Mouse (Mus musculus): ENCODE data around the gene Ak1. TPM values are rescaled to one million over a fixed set of nuclear protein-coding genes. Genes with fewer than 3 reads are reported as not detected.

Gene Ak1
- polyA plus RNA-seq, 1 experiment from 2014 or later, result 25.5 TPM

- H3K9me3 ChIP-seq (ENCODE audit: control insufficient read depth, low read length), result no peaks in the 10 kb centered on the region
- no peaks in the 10 kb centered on the region for H3K36me3 ChIP-seq (ENCODE audit: control insufficient read depth, insufficient read depth, low read length)
- 69% methylated on average over 1 of the region's 1 CpGs for WGBS
- H3K9ac ChIP-seq (ENCODE audit: low read depth, low read length), result no peak overlapping the region
- peaks cover 10% of the 10 kb centered on the region for H3K4me1 ChIP-seq (ENCODE audit: control insufficient read depth, insufficient read depth, low read length)
- no peaks in the 10 kb centered on the region for H3K27me3 ChIP-seq (ENCODE audit: control insufficient read depth, insufficient read depth, low read length)
- H3K4me2 ChIP-seq (replicated peaks; ENCODE audit: low read depth, low read length), result no peak overlapping the region
- H3K4me3 ChIP-seq (ENCODE audit: low read length), result no peak overlapping the region
- no peak overlapping the region for H3K27ac ChIP-seq (ENCODE audit: low read depth, low read length)
- no peak for ATAC-seq (ENCODE audit: low FRiP score, low TSS enrichment)
Observed at GRCm38 (mm10) chr2:32639632-32640031, 18.1 kb downstream of the Ak1 start.

GRCm38 (mm10) chr2:32640550-32641051 lies 19.0 kb downstream of the Ak1 start:
- no peaks in the 10 kb centered on the region for H3K36me3 ChIP-seq (ENCODE audit: control insufficient read depth, insufficient read depth, low read length)
- 56% methylated on average over 6 of the region's 6 CpGs for WGBS
- peaks cover 10% of the 10 kb centered on the region for H3K4me1 ChIP-seq (ENCODE audit: control insufficient read depth, insufficient read depth, low read length)
- H3K4me3 ChIP-seq (ENCODE audit: low read length), result no peak overlapping the region
- no peak for ATAC-seq (ENCODE audit: low FRiP score, low TSS enrichment)
- H3K9me3 ChIP-seq (ENCODE audit: control insufficient read depth, low read length), result no peaks in the 10 kb centered on the region
- no peak overlapping the region for H3K9ac ChIP-seq (ENCODE audit: low read depth, low read length)
- no peak overlapping the region for H3K27ac ChIP-seq (ENCODE audit: low read depth, low read length)
- no peak overlapping the region for H3K4me2 ChIP-seq (replicated peaks; ENCODE audit: low read depth, low read length)
- H3K27me3 ChIP-seq (ENCODE audit: control insufficient read depth, insufficient read depth, low read length), result no peaks in the 10 kb centered on the region

- no peak for ATAC-seq (ENCODE audit: low FRiP score, low TSS enrichment)
- no peaks in the 10 kb centered on the region for H3K9me3 ChIP-seq (ENCODE audit: control insufficient read depth, low read length)
- H3K4me3 ChIP-seq (ENCODE audit: low read length), result no peak overlapping the region
- H3K36me3 ChIP-seq (ENCODE audit: control insufficient read depth, insufficient read depth, low read length), result no peaks in the 10 kb centered on the region
- peaks cover 15% of the 10 kb centered on the region for H3K4me1 ChIP-seq (ENCODE audit: control insufficient read depth, insufficient read depth, low read length)
- no peak overlapping the region for H3K9ac ChIP-seq (ENCODE audit: low read depth, low read length)
- H3K27ac ChIP-seq (ENCODE audit: low read depth, low read length), result no peak overlapping the region
- no peaks in the 10 kb centered on the region for H3K27me3 ChIP-seq (ENCODE audit: control insufficient read depth, insufficient read depth, low read length)
- H3K4me2 ChIP-seq (replicated peaks; ENCODE audit: low read depth, low read length), result no peak overlapping the region
- WGBS, result 86% methylated on average over 5 of the region's 5 CpGs
Observed at GRCm38 (mm10) chr2:32641810-32642209, 20.3 kb downstream of the Ak1 start.

- Histone ChIP-seq H3K36me3 (ENCODE audit: control insufficient read depth, insufficient read depth, low read length) (no peaks in the 10 kb centered on the region), H3K27ac (ENCODE audit: low read depth, low read length) (no peak overlapping the region), H3K4me2 (replicated peaks; ENCODE audit: low read depth, low read length) (no peak overlapping the region), H3K9ac (ENCODE audit: low read depth, low read length) (no peak overlapping the region), H3K27me3 (ENCODE audit: control insufficient read depth, insufficient read depth, low read length) (no peaks in the 10 kb centered on the region), H3K4me1 (ENCODE audit: control insufficient read depth, insufficient read depth, low read length) (peaks cover 11% of the 10 kb centered on the region), H3K9me3 (ENCODE audit: control insufficient read depth, low read length) (no peaks in the 10 kb centered on the region), H3K4me3 (ENCODE audit: low read length) (no peak overlapping the region)
- ATAC-seq (ENCODE audit: low FRiP score, low TSS enrichment), result no peak
- 63% methylated on average over 7 of the region's 7 CpGs for WGBS
Observed at GRCm38 (mm10) chr2:32642813-32643212, 21.3 kb downstream of the Ak1 start.

GRCm38 (mm10) chr2:32644083-32644482 lies 22.5 kb downstream of the Ak1 start:
- H3K36me3 ChIP-seq (ENCODE audit: control insufficient read depth, insufficient read depth, low read length), result no peaks in the 10 kb centered on the region
- no peaks in the 10 kb centered on the region for H3K27me3 ChIP-seq (ENCODE audit: control insufficient read depth, insufficient read depth, low read length)
- H3K4me2 ChIP-seq (replicated peaks; ENCODE audit: low read depth, low read length), result no peak overlapping the region
- ATAC-seq (ENCODE audit: low FRiP score, low TSS enrichment), result no peak
- H3K27ac ChIP-seq (ENCODE audit: low read depth, low read length), result no peak overlapping the region
- 61% methylated on average over 9 of the region's 9 CpGs for WGBS
- peaks cover 6% of the 10 kb centered on the region; the same call in 1 of the 2 replicates for H3K4me1 ChIP-seq (ENCODE audit: control insufficient read depth, insufficient read depth, low read length)
- H3K9ac ChIP-seq (ENCODE audit: low read depth, low read length), result no peak overlapping the region
- no peaks in the 10 kb centered on the region for H3K9me3 ChIP-seq (ENCODE audit: control insufficient read depth, low read length)
- H3K4me3 ChIP-seq (ENCODE audit: low read length), result no peak overlapping the region

GRCm38 (mm10) chr2:32644799-32645475 lies 23.4 kb downstream of the Ak1 start:
- Histone ChIP-seq H3K4me3 (ENCODE audit: low read length) (no peak overlapping the region), H3K4me2 (replicated peaks; ENCODE audit: low read depth, low read length) (no peak overlapping the region), H3K27me3 (ENCODE audit: control insufficient read depth, insufficient read depth, low read length) (no peaks in the 10 kb centered on the region), H3K27ac (ENCODE audit: low read depth, low read length) (0 out of 2 replicates have a peak overlapping the region, but pooled peaks have one; percentile 12), H3K36me3 (ENCODE audit: control insufficient read depth, insufficient read depth, low read length) (no peaks in the 10 kb centered on the region), H3K9me3 (ENCODE audit: control insufficient read depth, low read length) (no peaks in the 10 kb centered on the region), H3K9ac (ENCODE audit: low read depth, low read length) (no peak overlapping the region), H3K4me1 (ENCODE audit: control insufficient read depth, insufficient read depth, low read length) (peaks cover 6% of the 10 kb centered on the region; the same call in 1 of the 2 replicates)
- WGBS, result 70% methylated on average over 8 of the region's 8 CpGs
- ATAC-seq (ENCODE audit: low FRiP score, low TSS enrichment), result no peak

GRCm38 (mm10) chr2:32645647-32646046 lies 24.1 kb downstream of the Ak1 start:
- Histone ChIP-seq H3K9me3 (ENCODE audit: control insufficient read depth, low read length) (no peaks in the 10 kb centered on the region), H3K27ac (ENCODE audit: low read depth, low read length) (peak overlapping the region; percentile 44; the same call in 1 of the 2 replicates), H3K36me3 (ENCODE audit: control insufficient read depth, insufficient read depth, low read length) (no peaks in the 10 kb centered on the region), H3K27me3 (ENCODE audit: control insufficient read depth, insufficient read depth, low read length) (no peaks in the 10 kb centered on the region), H3K4me2 (replicated peaks; ENCODE audit: low read depth, low read length) (no peak overlapping the region), H3K4me1 (ENCODE audit: control insufficient read depth, insufficient read depth, low read length) (peaks cover 6% of the 10 kb centered on the region; the same call in 1 of the 2 replicates), H3K4me3 (ENCODE audit: low read length) (no peak overlapping the region), H3K9ac (ENCODE audit: low read depth, low read length) (no peak overlapping the region)
- no peak for ATAC-seq (ENCODE audit: low FRiP score, low TSS enrichment)
- 57% methylated on average over 3 of the region's 3 CpGs for WGBS

- Histone ChIP-seq H3K27me3 (ENCODE audit: control insufficient read depth, insufficient read depth, low read length) (no peaks in the 10 kb centered on the region), H3K9ac (ENCODE audit: low read depth, low read length) (peak within 1 kb of the TSS; percentile 58; the same call in 1 of the 2 replicates), H3K9me3 (ENCODE audit: control insufficient read depth, low read length) (no peaks in the 10 kb centered on the region), H3K36me3 (ENCODE audit: control insufficient read depth, insufficient read depth, low read length) (no peaks in the 10 kb centered on the region), H3K27ac (ENCODE audit: low read depth, low read length) (peak within 1 kb of the TSS; percentile 44; the same call in 1 of the 2 replicates), H3K4me3 (ENCODE audit: low read length) (peak within 1 kb of the TSS; percentile 34), H3K4me2 (replicated peaks; ENCODE audit: low read depth, low read length) (peak within 1 kb of the TSS; percentile 23), H3K4me1 (ENCODE audit: control insufficient read depth, insufficient read depth, low read length) (peaks cover 6% of the 10 kb centered on the region; the same call in 1 of the 2 replicates)
- 63% methylated on average over 31 of the region's 31 CpGs for WGBS
- ATAC-seq (ENCODE audit: low FRiP score, low TSS enrichment), result peak; percentile 58; the same call in 1 of the 2 replicates
Observed at GRCm38 (mm10) chr2:32646379-32647056, 25.0 kb downstream of the Ak1 start, which contains the start of gene Eng. Gene Eng, plus strand, starts transcription at chr2:32646595.

GRCm38 (mm10) chr2:32647366-32647765 lies 25.8 kb downstream of the Ak1 start:
- Histone ChIP-seq H3K27ac (ENCODE audit: low read depth, low read length) (no peak overlapping the region), H3K9ac (ENCODE audit: low read depth, low read length) (peak overlapping the region; percentile 58; the same call in 1 of the 2 replicates), H3K27me3 (ENCODE audit: control insufficient read depth, insufficient read depth, low read length) (no peaks in the 10 kb centered on the region), H3K36me3 (ENCODE audit: control insufficient read depth, insufficient read depth, low read length) (no peaks in the 10 kb centered on the region), H3K4me1 (ENCODE audit: control insufficient read depth, insufficient read depth, low read length) (peaks cover 6% of the 10 kb centered on the region; the same call in 1 of the 2 replicates), H3K9me3 (ENCODE audit: control insufficient read depth, low read length) (no peaks in the 10 kb centered on the region), H3K4me2 (replicated peaks; ENCODE audit: low read depth, low read length) (peak overlapping the region; percentile 23), H3K4me3 (ENCODE audit: low read length) (peak overlapping the region; percentile 34)
- no peak for ATAC-seq (ENCODE audit: low FRiP score, low TSS enrichment)
- WGBS, result 89% methylated on average over 7 of the region's 7 CpGs
